Mouse (Mus musculus): Measurements from ENCODE around the gene Atcay.

DNA sequence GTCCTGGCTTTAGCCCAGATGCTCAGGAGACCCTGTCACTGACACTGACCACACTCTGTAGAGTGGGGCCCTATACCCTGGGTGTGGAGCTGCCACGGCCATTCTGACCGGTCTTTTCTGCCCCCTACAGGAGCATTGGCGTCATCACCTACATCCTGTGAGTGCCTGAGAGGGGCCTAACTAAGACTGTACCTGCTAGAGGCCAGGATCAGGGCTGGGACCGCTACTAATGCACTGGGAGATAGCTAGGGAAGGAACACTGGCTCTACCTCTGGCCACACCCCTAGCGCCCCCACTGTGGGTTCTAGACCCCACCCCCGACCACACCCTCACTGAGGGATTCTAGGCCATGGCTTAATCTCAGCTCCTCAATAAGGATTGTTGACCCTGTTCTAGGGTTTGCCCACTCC lies 39.7 kb downstream of the Atcay start:
- TF ChIP-seq CTCF (IDR thresholded peaks at IDR 0.05; ENCODE audit: borderline replicate concordance, insufficient read depth, low read length) = no peak
- no peak for TF ChIP-seq POLR2A (IDR thresholded peaks at IDR 0.05; ENCODE audit: low read depth, low read length)

Measured in embryonic fibroblast, embryonic 13.5 days (primary cell).